Mouse (Mus musculus): Measurements from ENCODE around the gene Rgl1. TPM values are rescaled to one million over a fixed set of nuclear protein-coding genes. Genes with fewer than 3 reads are reported as not detected.
"Not testable (repeated sequence)": the region's sequence is repeated elsewhere in the genome, so short reads cannot be mapped to it uniquely, and the experiment has no call there.

Gene Rgl1
- polyA plus RNA-seq, 1 experiment from 2014 or later, result 63.6 TPM

- no peaks in the 10 kb centered on the region for H3K36me3 ChIP-seq
- no peak overlapping the region for H3K9ac ChIP-seq
- H3K9me3 ChIP-seq (replicated peaks), result no peaks in the 10 kb centered on the region
- H3K4me3 ChIP-seq (replicated peaks), result no peak overlapping the region
- no peak for ATAC-seq (replicated peaks; ENCODE audit: low FRiP score)
- H3K27ac ChIP-seq, result no peak overlapping the region
- no peaks in the 10 kb centered on the region for H3K27me3 ChIP-seq
- no peak overlapping the region for H3K4me2 ChIP-seq
- WGBS, result 86% methylated on average over 8 of the region's 8 CpGs
- H3K4me1 ChIP-seq, result peaks cover 39% of the 10 kb centered on the region
These were observed 30.6 kb upstream of the Rgl1 start for GRCm38 (mm10) chr1:152796683-152797263.

- Histone ChIP-seq H3K4me1 (peaks cover 46% of the 10 kb centered on the region), H3K9ac (no peak overlapping the region), H3K9me3 (replicated peaks) (no peaks in the 10 kb centered on the region), H3K27me3 (no peaks in the 10 kb centered on the region), H3K27ac (no peak overlapping the region), H3K4me3 (replicated peaks) (no peak overlapping the region), H3K4me2 (no peak overlapping the region), H3K36me3 (no peaks in the 10 kb centered on the region)
- WGBS, result 74% methylated on average over 8 of the region's 8 CpGs
- ATAC-seq (replicated peaks; ENCODE audit: low FRiP score), result no peak
These were observed 29.6 kb upstream of the Rgl1 start for GRCm38 (mm10) chr1:152795688-152796255.

GRCm38 (mm10) chr1:152793495-152794130 is 27.5 kb upstream of the Rgl1 start:
- Histone ChIP-seq H3K9me3 (replicated peaks) (no peaks in the 10 kb centered on the region), H3K4me2 (no peak overlapping the region), H3K4me1 (peaks cover 31% of the 10 kb centered on the region), H3K36me3 (no peaks in the 10 kb centered on the region), H3K27me3 (no peaks in the 10 kb centered on the region), H3K27ac (no peak overlapping the region), H3K4me3 (replicated peaks) (no peak overlapping the region), H3K9ac (no peak overlapping the region)
- 51% methylated on average over 6 of the region's 6 CpGs for WGBS
- no peak for ATAC-seq (replicated peaks; ENCODE audit: low FRiP score)

GRCm38 (mm10) chr1:152792736-152793494 is 26.8 kb upstream of the Rgl1 start:
- 58% methylated on average over 12 of the region's 12 CpGs for WGBS
- 0 out of 2 replicates have a peak overlapping the region, but pooled peaks have one; percentile 45 for H3K27ac ChIP-seq
- H3K4me2 ChIP-seq, result no peak overlapping the region
- no peaks in the 10 kb centered on the region for H3K36me3 ChIP-seq
- no peaks in the 10 kb centered on the region for H3K27me3 ChIP-seq
- ATAC-seq (replicated peaks; ENCODE audit: low FRiP score), result no peak
- H3K4me3 ChIP-seq (replicated peaks), result no peak overlapping the region
- no peak overlapping the region for H3K9ac ChIP-seq
- no peaks in the 10 kb centered on the region for H3K9me3 ChIP-seq (replicated peaks)
- H3K4me1 ChIP-seq, result peaks cover 31% of the 10 kb centered on the region

- Histone ChIP-seq H3K9ac (no peak overlapping the region), H3K9me3 (replicated peaks) (no peaks in the 10 kb centered on the region), H3K4me1 (peaks cover 35% of the 10 kb centered on the region), H3K4me3 (replicated peaks) (no peak overlapping the region), H3K27me3 (no peaks in the 10 kb centered on the region), H3K27ac (peak overlapping the region; percentile 87), H3K36me3 (no peaks in the 10 kb centered on the region), H3K4me2 (peak overlapping the region; percentile 29; the same call in 1 of the 2 replicates)
- WGBS, result 22% methylated on average over 4 of the region's 4 CpGs
- peak; percentile 69 for ATAC-seq (replicated peaks; ENCODE audit: low FRiP score)
These were observed 25.1 kb upstream of the Rgl1 start for GRCm38 (mm10) chr1:152791269-152791668.

- ATAC-seq (replicated peaks; ENCODE audit: low FRiP score), result peak; percentile 59
- Histone ChIP-seq H3K9me3 (replicated peaks) (no peaks in the 10 kb centered on the region), H3K4me1 (peaks cover 32% of the 10 kb centered on the region), H3K9ac (no peak overlapping the region), H3K27me3 (no peaks in the 10 kb centered on the region), H3K36me3 (no peaks in the 10 kb centered on the region), H3K4me3 (replicated peaks) (no peak overlapping the region; the same call in 1 of the 2 replicates), H3K27ac (peak overlapping the region; percentile 87), H3K4me2 (peak overlapping the region; percentile 29)
- 14% methylated on average over 6 of the region's 6 CpGs for WGBS
These were observed 24.7 kb upstream of the Rgl1 start for GRCm38 (mm10) chr1:152790821-152791220.

GRCm38 (mm10) chr1:152790254-152790653 is 24.1 kb upstream of the Rgl1 start:
- peak; percentile 79 for ATAC-seq (replicated peaks; ENCODE audit: low FRiP score)
- no peaks in the 10 kb centered on the region for H3K9me3 ChIP-seq (replicated peaks)
- WGBS, result 9% methylated on average over 12 of the region's 12 CpGs
- no peak overlapping the region; the same call in 1 of the 2 replicates for H3K4me3 ChIP-seq (replicated peaks)
- no peaks in the 10 kb centered on the region for H3K27me3 ChIP-seq
- peak overlapping the region; percentile 87; the same call in 1 of the 2 replicates for H3K27ac ChIP-seq
- H3K4me2 ChIP-seq, result peak overlapping the region; percentile 29
- no peaks in the 10 kb centered on the region for H3K36me3 ChIP-seq
- no peak overlapping the region for H3K9ac ChIP-seq
- peaks cover 30% of the 10 kb centered on the region for H3K4me1 ChIP-seq

GRCm38 (mm10) chr1:152788121-152788660 is 22.0 kb upstream of the Rgl1 start:
- H3K27me3 ChIP-seq, result no peaks in the 10 kb centered on the region
- no peak for ATAC-seq (replicated peaks; ENCODE audit: low FRiP score)
- no peak overlapping the region for H3K4me3 ChIP-seq (replicated peaks)
- H3K4me1 ChIP-seq, result peaks cover 28% of the 10 kb centered on the region
- no peak overlapping the region for H3K4me2 ChIP-seq
- no peak overlapping the region for H3K27ac ChIP-seq
- H3K9me3 ChIP-seq (replicated peaks), result no peaks in the 10 kb centered on the region
- no peak overlapping the region for H3K9ac ChIP-seq
- no peaks in the 10 kb centered on the region for H3K36me3 ChIP-seq
- WGBS, result 49% methylated on average over 4 of the region's 4 CpGs

GRCm38 (mm10) chr1:152786953-152787352 is 20.8 kb upstream of the Rgl1 start:
- Histone ChIP-seq H3K36me3 (no peaks in the 10 kb centered on the region), H3K27ac (no peak overlapping the region), H3K9ac (no peak overlapping the region), H3K4me1 (peaks cover 22% of the 10 kb centered on the region), H3K4me2 (no peak overlapping the region), H3K27me3 (no peaks in the 10 kb centered on the region), H3K4me3 (replicated peaks) (no peak overlapping the region), H3K9me3 (replicated peaks) (no peaks in the 10 kb centered on the region)
- 82% methylated on average over 4 of the region's 4 CpGs for WGBS
- no peak for ATAC-seq (replicated peaks; ENCODE audit: low FRiP score)

- not testable (repeated sequence) for H3K9me3 ChIP-seq (replicated peaks); H3K36me3 ChIP-seq; H3K27ac ChIP-seq; H3K9ac ChIP-seq; ATAC-seq (replicated peaks; ENCODE audit: low FRiP score); H3K4me1 ChIP-seq; H3K4me3 ChIP-seq (replicated peaks); H3K4me2 ChIP-seq; H3K27me3 ChIP-seq
- 74% methylated on average over 3 of the region's 3 CpGs for WGBS
These were observed 19.3 kb upstream of the Rgl1 start for GRCm38 (mm10) chr1:152785446-152785845.

GRCm38 (mm10) chr1:152784620-152785019 is 18.5 kb upstream of the Rgl1 start:
- peaks cover 6% of the 10 kb centered on the region; the same call in 1 of the 2 replicates for H3K4me1 ChIP-seq
- no peak for ATAC-seq (replicated peaks; ENCODE audit: low FRiP score)
- H3K4me3 ChIP-seq (replicated peaks), result no peak overlapping the region
- WGBS, result 96% methylated on average over 8 of the region's 8 CpGs
- no peak overlapping the region for H3K9ac ChIP-seq
- H3K36me3 ChIP-seq, result no peaks in the 10 kb centered on the region
- no peaks in the 10 kb centered on the region for H3K27me3 ChIP-seq
- no peak overlapping the region for H3K27ac ChIP-seq
- H3K9me3 ChIP-seq (replicated peaks), result no peaks in the 10 kb centered on the region
- no peak overlapping the region for H3K4me2 ChIP-seq

Data from kidney, embryonic 15.5 days (tissue).